Mouse (Mus musculus) midbrain, embryonic 10.5 days (tissue): ENCODE measurements around the gene Plekha3. TPM values are rescaled to one million over a fixed set of nuclear protein-coding genes. Genes with fewer than 3 reads are reported as not detected.

Source experiments
- polyA plus RNA-seq: library from polyadenylated mRNA; unstranded; fragments of >200 nt; fragmentation: Nextera tagmentation; extraction: Ambion mirVana; gene quantifications from 2 replicates; pipeline ENCODE4 v1.2.1, GENCODE M21; 2016

Gene Plekha3
- polyA plus RNA-seq, 1 experiment from 2014 or later = 4.9 TPM

Other genes with a start within 250 kb of the Plekha3 start
- 83.7 and 86.8 TPM in 2 replicates for gene Prkra, start 27.3 kb upstream of the Plekha3 start, polyA plus RNA-seq
- 0.40 and 0.69 TPM in 2 replicates for gene Pjvk, start 26.8 kb upstream of the Plekha3 start, polyA plus RNA-seq
- gene Fkbp7, start 2.2 kb upstream of the Plekha3 start, polyA plus RNA-seq = 12.1 and 15.5 TPM in 2 replicates